Mouse (Mus musculus) G1E (cell line): ENCODE results near the gene Ank. TPM values are rescaled to one million over a fixed set of nuclear protein-coding genes. Genes with fewer than 3 reads are reported as not detected.

Source experiments
- ATAC-seq: 2 replicates; pipeline ENCODE4 v1.8.0; 2016; ENCODE audit warnings: mild to moderate bottlenecking; ENCODE audit not compliant: insufficient number of reproducible peaks, poor library complexity, low FRiP score, severe bottlenecking; ENCODE audit errors: extremely low read depth
- DNase-seq: peaks from one replicate; pipeline ENCODE4 v3.0.0; 2012; ENCODE audit warnings: low spot score
- H3K27me3 ChIP-seq: 2 replicates; pipeline ENCODE4 v1.6.1; 2012; ENCODE audit warnings: mild to moderate bottlenecking, low read length, inconsistent platforms; ENCODE audit not compliant: insufficient read depth
- H3K36me3 ChIP-seq: replicated peaks from 2 replicates; pipeline ENCODE3; 2012; ENCODE audit warnings: mild to moderate bottlenecking, inconsistent platforms
- H3K4me1 ChIP-seq: 2 replicates; pipeline ENCODE4 v1.6.1; 2012; ENCODE audit warnings: low read depth, low read length, inconsistent platforms, mixed read lengths; ENCODE audit not compliant: insufficient read depth
- H3K4me3 ChIP-seq: 2 replicates; pipeline ENCODE4 v1.5.1; 2012; ENCODE audit warnings: low read depth, mild to moderate bottlenecking, inconsistent platforms, low read length, moderate library complexity, mixed read lengths
- H3K9me3 ChIP-seq: replicated peaks from 2 replicates; pipeline ENCODE4 v1.6.1; 2012; ENCODE audit warnings: inconsistent platforms
- CTCF ChIP-seq: IDR thresholded peaks from 2 replicates; pipeline ENCODE4 v1.5.1; 2012; ENCODE audit warnings: low read depth, low read length, inconsistent platforms, mixed read lengths
- GATA1 ChIP-seq: IDR thresholded peaks from 2 replicates; pipeline ENCODE4 v1.6.1; 2012; ENCODE audit warnings: borderline replicate concordance, low read length, inconsistent platforms, mixed read lengths
- GATA2 ChIP-seq: IDR thresholded peaks from 2 replicates; pipeline ENCODE4 v1.6.1; 2012; ENCODE audit warnings: low read depth, low read length, inconsistent platforms, borderline replicate concordance
- POLR2AphosphoS5 ChIP-seq: IDR thresholded peaks from 2 replicates; pipeline ENCODE4 v1.6.1; 2012; ENCODE audit warnings: low read depth, low read length, inconsistent platforms; ENCODE audit not compliant: insufficient replicate concordance
- TAL1 ChIP-seq: conservative IDR thresholded peaks from 2 replicates; pipeline ENCODE4 v1.6.1; 2012; ENCODE audit warnings: low read depth, low read length, inconsistent platforms, mixed read lengths
- polyA plus RNA-seq: library from polyadenylated mRNA; stranded (reverse); fragments of >175 nt; gene quantifications from 2 replicates; pipeline ENCODE4 v1.2.3, GENCODE M21; 2012
- total RNA-seq, 2 experiments: library from RNA; stranded (forward) in 1 of 2; stranded (reverse) in 1 of 2; fragments of 200-1000 nt in 1 of 2; fragments of >200 nt in 1 of 2; fragmentation: Nextera tagmentation in 1 of 2; gene quantifications; 2 replicates each; pipeline ENCODE4 v1.2.3; 2014 to 2017

Ank gene
- total and polyA plus RNA-seq, 3 experiments = 37.0 to 145 (median 39.2) TPM

GRCm38 (mm10) chr15:27618778-27619533 lies 152.5 kb downstream of the Ank start:
- Histone ChIP-seq H3K27me3 (no peaks in the 10 kb centered on the region), H3K9me3 (no peaks in the 10 kb centered on the region), H3K4me1 (peaks cover 28% of the 10 kb centered on the region), H3K4me3 (no peak overlapping the region), H3K36me3 (peaks cover 91% of the 10 kb centered on the region)
- ATAC-seq (peak; percentile 89), DNase-seq (no peak)
- no peak for TF ChIP-seq TAL1
- no peak for TF ChIP-seq GATA1
- no peak for TF ChIP-seq POLR2AphosphoS5
- TF ChIP-seq GATA2 = no peak
- no peak for TF ChIP-seq CTCF

GRCm38 (mm10) chr15:27619683-27620082 lies 153.2 kb downstream of the Ank start:
- TF ChIP-seq GATA2 = no peak
- no peak for TF ChIP-seq TAL1
- no peak for TF ChIP-seq POLR2AphosphoS5
- no peak for TF ChIP-seq CTCF
- no peak for TF ChIP-seq GATA1
- Histone ChIP-seq H3K4me1 (peaks cover 28% of the 10 kb centered on the region), H3K9me3 (no peaks in the 10 kb centered on the region), H3K27me3 (no peaks in the 10 kb centered on the region), H3K36me3 (peaks cover 91% of the 10 kb centered on the region), H3K4me3 (no peak overlapping the region)
- ATAC-seq (no peak), DNase-seq (no peak)

- TF ChIP-seq GATA2 (no peak), TAL1 (no peak), POLR2AphosphoS5 (no peak), CTCF (no peak), GATA1 (no peak)
- peaks cover 35% of the 10 kb centered on the region for H3K4me1 ChIP-seq
- H3K9me3 ChIP-seq = no peaks in the 10 kb centered on the region
- H3K36me3 ChIP-seq = peaks cover 93% of the 10 kb centered on the region
- ATAC-seq (0 out of 2 replicates have a peak, but pooled peaks have one; percentile 16), DNase-seq (no peak)
- H3K4me3 ChIP-seq = no peak overlapping the region
- no peaks in the 10 kb centered on the region for H3K27me3 ChIP-seq
These were observed 154.2 kb downstream of the Ank start for GRCm38 (mm10) chr15:27620475-27621185.

GRCm38 (mm10) chr15:27623286-27623685 lies 156.8 kb downstream of the Ank start:
- DNase-seq (no peak), ATAC-seq (no peak)
- TF ChIP-seq GATA1 = no peak
- no peak for TF ChIP-seq GATA2
- TF ChIP-seq CTCF = no peak
- no peaks in the 10 kb centered on the region for H3K9me3 ChIP-seq
- no peaks in the 10 kb centered on the region for H3K27me3 ChIP-seq
- peaks cover 51% of the 10 kb centered on the region for H3K4me1 ChIP-seq
- H3K4me3 ChIP-seq = no peak overlapping the region
- H3K36me3 ChIP-seq = peaks cover 93% of the 10 kb centered on the region

GRCm38 (mm10) chr15:27625014-27625889 lies 158.8 kb downstream of the Ank start:
- DNase-seq (no peak), ATAC-seq (no peak)
- Histone ChIP-seq H3K9me3 (no peaks in the 10 kb centered on the region), H3K36me3 (peaks cover 80% of the 10 kb centered on the region), H3K4me1 (peaks cover 47% of the 10 kb centered on the region), H3K4me3 (no peak overlapping the region), H3K27me3 (no peaks in the 10 kb centered on the region)
- TF ChIP-seq GATA2 (no peak), POLR2AphosphoS5 (no peak), GATA1 (no peak), CTCF (no peak), TAL1 (no peak)
